Mouse (Mus musculus): ENCODE results near the gene Ikzf5. TPM values are rescaled to one million over a fixed set of nuclear protein-coding genes. Genes with fewer than 3 reads are reported as not detected.
A peak's percentile ranks its signal among the peaks of the same experiment; 100 is the strongest.
"Not testable (repeated sequence)": the region's sequence is repeated elsewhere in the genome, so short reads cannot be mapped to it uniquely, and the experiment has no call there.

Gene Ikzf5
- 10 to 100 TPM; 34.2 to 37.2 TPM for total RNA-seq (2021)

DNA sequence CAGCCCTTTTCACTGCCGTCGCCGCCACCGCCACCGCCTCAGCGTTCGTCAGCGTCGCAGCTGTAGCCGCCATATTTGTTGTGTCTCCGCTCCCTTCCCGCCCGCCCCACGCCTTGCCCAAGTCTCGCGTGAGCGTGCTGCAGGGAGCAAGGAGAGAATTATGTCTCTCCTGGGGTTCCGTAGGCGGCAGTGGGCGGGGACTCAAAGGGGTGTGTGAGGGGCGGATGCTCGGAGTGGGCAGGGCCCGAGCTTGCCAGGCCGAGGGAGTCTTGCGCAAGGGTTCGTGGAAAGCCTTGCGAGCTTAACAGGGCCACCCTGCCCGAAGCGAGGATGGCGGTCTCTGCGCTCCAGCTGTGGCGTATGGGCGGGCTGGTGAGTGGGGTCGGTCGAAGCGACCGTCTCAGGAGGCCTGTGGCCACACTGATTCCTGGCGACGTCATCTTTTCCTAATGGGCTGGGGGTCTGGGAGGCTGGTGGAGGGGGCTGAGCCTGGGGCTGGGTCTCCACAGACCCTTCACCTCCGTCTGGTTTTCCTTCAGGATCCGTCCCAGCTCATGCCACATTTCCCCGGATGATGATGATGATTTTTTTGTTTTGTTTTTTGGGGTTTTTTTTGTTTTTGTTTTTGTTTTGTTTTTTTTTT lies at the start of gene Ikzf5, which contains the start of gene Acadsb:
Ikzf5 (minus strand) TSS at position 106 of the 643 bp plus-strand sequence.
Acadsb (plus strand) TSS at position 186 of the 643 bp plus-strand sequence.
- peak; percentile 100 for DNase-seq
- intact Hi-C loops (cut with DNase I), result loop anchor here (2.0 to 10.0 kb wide), 3 partner anchors 48 to 1144 kb away; partner anchors contain the start of gene 2310057M21Rik

DNA sequence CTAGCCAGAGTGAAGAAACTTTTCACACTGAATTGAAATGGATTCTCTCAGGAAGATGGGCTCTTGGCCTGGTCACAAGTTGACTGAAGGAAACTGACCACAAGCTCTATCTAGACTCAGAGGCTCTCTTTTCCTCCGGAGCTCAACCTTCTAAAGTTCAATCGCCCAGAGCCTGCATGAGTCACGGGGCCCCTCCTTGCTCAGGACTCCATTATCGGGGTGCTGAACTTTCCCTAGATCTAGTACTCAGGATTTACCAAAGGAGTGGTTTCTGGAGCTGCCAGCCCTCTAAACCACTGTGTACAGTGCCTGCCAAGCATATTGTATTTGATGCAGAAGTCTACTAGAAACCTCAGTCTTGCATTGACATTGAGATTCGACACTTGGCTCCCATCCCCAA lies 46.4 kb upstream of the Ikzf5 start:
- intact Hi-C loops (cut with DNase I), result no loop called here
- no peak for DNase-seq

DNA sequence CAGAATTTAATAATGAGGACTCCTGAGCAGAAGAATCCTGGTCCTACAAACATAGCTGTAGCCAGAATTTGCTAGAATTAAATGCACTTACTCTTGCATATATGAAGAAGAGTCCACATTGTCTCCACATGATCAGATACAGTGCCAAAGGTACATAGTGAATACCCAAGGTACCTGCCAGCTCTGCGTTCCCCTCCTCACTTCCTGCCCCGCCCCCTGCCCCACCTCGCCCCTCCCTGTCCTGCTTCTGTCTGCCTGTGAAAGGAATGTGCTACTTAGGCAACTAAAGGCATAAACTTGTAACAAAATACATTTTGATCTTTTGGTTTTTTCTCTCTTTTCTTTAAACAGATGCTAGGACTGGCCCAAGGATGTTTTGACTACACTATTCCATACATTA lies 26.7 kb upstream of the Ikzf5 start:
- intact Hi-C loops (cut with DNase I), result no loop called here
- DNase-seq, result no peak

DNA sequence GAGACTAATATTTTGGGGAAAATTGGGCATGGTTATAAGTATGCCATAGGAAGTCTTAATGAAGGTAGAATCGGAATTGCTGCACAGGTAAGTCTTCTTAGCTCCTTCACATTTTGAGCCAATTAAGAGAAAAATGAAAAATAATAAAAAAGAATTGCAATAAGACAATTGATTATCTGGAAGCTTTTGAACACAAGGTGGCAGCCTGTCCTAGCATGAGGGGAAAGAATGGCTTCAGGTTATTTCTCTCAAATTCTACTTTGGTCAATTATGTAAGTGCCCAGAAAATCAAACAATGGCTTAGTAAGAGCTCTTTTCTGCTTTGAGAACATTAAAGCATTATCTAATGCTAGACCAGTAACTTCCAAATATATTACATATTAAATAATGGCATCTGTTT lies 24.0 kb upstream of the Ikzf5 start:
- no peak for DNase-seq
- intact Hi-C loops (cut with DNase I), result no loop called here

DNA sequence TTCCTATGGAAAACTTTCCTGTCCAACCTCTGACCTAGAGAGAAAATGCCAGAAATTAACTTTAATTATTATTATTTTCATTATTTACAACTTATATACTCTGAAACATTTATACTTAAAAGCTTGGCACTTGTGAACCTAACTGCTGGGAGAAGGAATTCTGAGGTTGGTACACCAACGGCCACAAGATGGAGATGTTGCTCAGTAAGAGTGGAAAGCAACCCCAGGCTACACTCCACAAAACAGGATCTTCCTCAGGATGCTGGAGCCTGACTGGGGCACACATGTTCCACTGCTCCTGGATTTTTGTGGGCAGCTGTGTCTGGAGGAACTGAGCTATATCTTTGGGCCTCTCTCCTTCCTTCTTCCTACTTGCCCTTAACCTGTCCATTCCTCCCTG lies 21.9 kb upstream of the Ikzf5 start:
- DNase-seq, result no peak
- intact Hi-C loops (cut with DNase I), result loop anchor here (1.0 kb wide), 1 partner anchor 450 kb away; no protein-coding TSS in a partner anchor

DNA sequence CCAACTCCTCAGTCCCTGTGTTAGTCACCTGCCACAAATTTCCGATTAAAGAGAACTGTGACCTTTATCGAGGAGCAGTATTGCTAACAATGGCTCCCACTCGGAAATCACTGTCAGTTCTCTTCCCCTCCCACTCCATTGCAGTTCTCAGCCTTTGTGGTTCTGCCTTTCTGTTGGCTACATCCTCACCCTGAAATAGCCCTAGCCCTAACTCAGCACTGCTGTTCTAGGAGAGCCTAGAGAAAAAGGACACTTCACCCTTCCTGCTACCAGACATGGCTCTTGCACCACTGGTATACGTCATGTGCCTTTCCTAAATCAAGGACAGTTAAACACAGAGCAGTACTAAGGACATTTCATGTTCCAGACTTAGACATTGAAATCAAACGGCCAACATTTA lies 17.0 kb upstream of the Ikzf5 start:
- DNase-seq, result no peak
- intact Hi-C loops (cut with DNase I), result no loop called here

DNA sequence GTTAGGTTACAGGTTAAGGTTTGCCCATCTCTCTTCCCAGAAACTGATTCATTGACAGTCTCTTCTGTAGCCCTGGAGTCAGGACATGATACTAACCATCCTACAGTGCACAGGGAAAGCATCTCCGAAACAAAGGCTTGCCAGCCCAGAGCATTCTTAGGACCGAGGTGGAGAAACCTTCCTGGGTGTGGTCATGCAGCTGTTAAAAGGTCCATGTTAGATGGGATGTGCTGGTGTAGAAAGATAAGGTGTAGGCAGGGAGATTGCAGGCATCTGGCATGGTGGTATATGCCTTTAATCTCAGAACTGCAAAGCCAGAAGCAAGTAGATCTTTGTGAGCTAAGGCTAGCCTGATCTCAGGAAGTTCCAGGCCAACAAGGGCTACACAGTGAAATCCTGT lies 14.6 kb upstream of the Ikzf5 start:
- intact Hi-C loops (cut with DNase I), result no loop called here
- DNase-seq, result no peak

GRCm38 (mm10) chr7:131417605-131418004 lies 7.3 kb upstream of the Ikzf5 start:
- DNase-seq, result no peak
- intact Hi-C loops (cut with DNase I), result loop anchor here (10.0 kb wide), 1 partner anchor 1137 kb away; no protein-coding TSS in a partner anchor

DNA sequence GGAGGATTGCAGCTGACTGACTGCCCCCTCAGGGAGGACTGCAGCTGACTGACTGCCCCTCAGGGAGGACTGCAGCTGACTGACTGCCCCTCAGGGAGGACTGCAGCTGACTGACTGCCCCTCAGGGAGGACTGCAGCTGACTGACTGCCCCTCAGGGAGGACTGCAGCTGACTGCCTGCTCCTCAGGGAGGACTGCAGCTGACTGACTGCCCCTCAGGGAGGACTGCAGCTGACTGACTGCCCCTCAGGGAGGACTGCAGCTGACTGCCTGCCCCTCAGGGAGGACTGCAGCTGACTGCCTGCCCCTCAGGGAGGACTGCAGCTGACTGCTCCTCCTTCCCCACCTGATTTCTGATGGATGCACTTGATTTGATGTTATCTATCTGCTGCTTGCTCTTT lies 6.4 kb upstream of the Ikzf5 start:
- DNase-seq, result not testable (repeated sequence)

DNA sequence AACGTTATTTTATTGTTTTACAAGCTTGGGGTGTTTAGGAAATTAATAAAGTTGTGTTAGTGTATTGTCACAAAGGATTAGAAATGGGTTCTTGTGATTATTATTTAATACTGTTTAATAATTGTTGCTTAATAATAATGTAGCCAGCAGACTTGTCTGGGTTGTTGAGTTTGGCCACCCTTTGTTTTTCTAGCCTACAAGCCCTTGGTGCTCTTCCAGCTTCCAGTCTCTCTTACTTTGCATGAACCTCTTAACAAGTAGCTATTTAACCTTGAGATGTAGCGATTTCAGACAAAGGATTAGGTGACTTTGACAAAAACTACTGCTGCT lies 1.6 kb upstream of the Ikzf5 start:
- intact Hi-C loops (cut with DNase I), result loop anchor here (2.0 to 10.0 kb wide), 3 partner anchors 49 to 1143 kb away; partner anchors contain the start of gene 2310057M21Rik
- DNase-seq, result no peak

More for the DNA sequence above, 6.4 kb upstream of the Ikzf5 start:
- intact Hi-C loops (cut with DNase I), result loop anchor here (10.0 kb wide), 1 partner anchor 1138 kb away; no protein-coding TSS in a partner anchor

GRCm38 (mm10) chr7:131411221-131411940 lies 1.1 kb upstream of the Ikzf5 start:
- intact Hi-C loops (cut with DNase I), result loop anchor here (2.0 to 10.0 kb wide), 3 partner anchors 49 to 1143 kb away; partner anchors contain the start of gene 2310057M21Rik

GRCm38 (mm10) chr7:131409988-131410385 lies 334 bp downstream of the Ikzf5 start:
- intact Hi-C loops (cut with DNase I), result loop anchor here (2.0 to 10.0 kb wide), 3 partner anchors 47 to 1145 kb away; partner anchors contain the start of gene 2310057M21Rik
- no peak for DNase-seq

More at GRCm38 (mm10) chr7:131411221-131411940, 1.1 kb upstream of the Ikzf5 start:
- peak in 1 of 2 experiments; percentile 48 for DNase-seq

GRCm38 (mm10) chr7:131409321-131409987 lies 867 bp downstream of the Ikzf5 start:
- intact Hi-C loops (cut with DNase I), result no loop called here
- no peak for DNase-seq

GRCm38 (mm10) chr7:131391761-131392160 lies 18.6 kb downstream of the Ikzf5 start:
- intact Hi-C loops (cut with DNase I); DNase-seq: not testable (repeated sequence)

DNA sequence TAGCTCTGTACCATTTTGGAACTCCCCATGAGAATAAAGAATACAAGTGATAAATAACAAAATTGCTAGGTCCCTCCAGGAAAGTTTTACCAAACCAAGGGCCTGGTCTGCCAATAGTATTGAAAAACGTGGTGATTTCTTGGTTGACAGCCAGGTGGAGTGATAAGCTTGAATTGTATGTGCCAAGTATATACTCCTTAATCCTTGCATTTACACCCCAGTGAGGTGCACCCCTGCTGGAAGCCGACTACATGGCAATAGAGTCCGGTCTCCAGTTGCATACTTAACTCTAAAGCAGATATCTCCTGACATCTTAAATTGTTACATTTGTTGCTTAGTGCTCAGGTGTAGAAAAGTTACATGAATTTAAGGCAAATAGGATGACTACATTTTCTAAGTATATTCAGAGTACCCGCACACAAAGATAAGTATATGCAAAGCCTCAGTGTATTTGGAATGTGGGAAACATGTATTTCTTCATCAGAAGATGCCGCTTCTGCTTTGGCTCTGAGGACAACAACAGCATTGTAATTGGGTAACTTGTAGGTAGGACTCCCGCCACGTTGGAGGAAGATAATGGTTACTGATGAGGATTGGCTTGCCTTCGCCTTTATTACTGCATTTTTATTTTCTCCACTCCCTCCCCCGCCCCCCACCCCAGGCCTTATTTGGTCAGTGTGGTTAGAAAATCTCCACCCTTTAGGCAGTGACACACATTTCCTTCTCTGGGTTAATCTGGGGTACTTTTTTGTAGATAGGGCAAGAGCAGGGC lies 38.3 kb downstream of the Ikzf5 start:
- DNase-seq, result no peak
- intact Hi-C loops (cut with DNase I), result loop anchor here (5.0 kb wide), 2 partner anchors 180 to 510 kb away; no protein-coding TSS in a partner anchor

- DNase-seq, result no peak
- intact Hi-C loops (cut with DNase I), result loop anchor here (5.0 kb wide), 2 partner anchors 181 to 511 kb away; no protein-coding TSS in a partner anchor
Observed at GRCm38 (mm10) chr7:131371470-131371860, 38.9 kb downstream of the Ikzf5 start.

- peak; percentile 91 to 94 for DNase-seq
- intact Hi-C loops (cut with DNase I), result loop anchor here (5.0 kb wide), 2 partner anchors 181 to 511 kb away; no protein-coding TSS in a partner anchor
Observed at GRCm38 (mm10) chr7:131370648-131371469, 39.5 kb downstream of the Ikzf5 start, which contains the start of gene Pstk. Gene Pstk, plus strand, starts transcription at chr7:131371141.

GRCm38 (mm10) chr7:131364131-131364530 lies 46.2 kb downstream of the Ikzf5 start:
- no peak for DNase-seq
- intact Hi-C loops (cut with DNase I), result loop anchor here (5.0 kb wide), 2 partner anchors 178 to 198 kb away; partner anchors contain the start of genes Bub3 and Hmx3

All from heart, postnatal 36 days (tissue).